Mouse (Mus musculus) thymus, postnatal 10 days (tissue): ENCODE data around the gene Smc6.

ENCODE experiments used
- DNase-seq, 2 experiments: peaks; one replicate each; pipeline ENCODE4 v3.0.0; 2021; ENCODE audit warnings: low spot score in 2 of 2

Smc6 gene

GRCm38 (mm10) chr12:11281584-11281983 lies 15.9 kb downstream of the Smc6 start:
- no peak for DNase-seq

- no peak for DNase-seq
Measured at GRCm38 (mm10) chr12:11286382-11286781, 20.7 kb downstream of the Smc6 start.

GRCm38 (mm10) chr12:11300858-11301257 lies 35.2 kb downstream of the Smc6 start:
- DNase-seq = no peak

GRCm38 (mm10) chr12:11306753-11307645 lies 41.3 kb downstream of the Smc6 start:
- DNase-seq = no peak

- DNase-seq = no peak
Measured at GRCm38 (mm10) chr12:11311106-11311505, 45.4 kb downstream of the Smc6 start.

GRCm38 (mm10) chr12:11313840-11314239 lies 48.2 kb downstream of the Smc6 start:
- DNase-seq = no peak

- no peak for DNase-seq
Measured at GRCm38 (mm10) chr12:11317671-11318070, 52.0 kb downstream of the Smc6 start.

GRCm38 (mm10) chr12:11324480-11324879 lies 58.8 kb downstream of the Smc6 start:
- no peak for DNase-seq

GRCm38 (mm10) chr12:11326483-11326882 lies 60.8 kb downstream of the Smc6 start:
- no peak for DNase-seq

- peak in 1 of 2 experiments; percentile 23 for DNase-seq
Measured at GRCm38 (mm10) chr12:11336845-11337244, 71.2 kb downstream of the Smc6 start.

- DNase-seq = no peak
Measured at GRCm38 (mm10) chr12:11338251-11338650, 72.6 kb downstream of the Smc6 start.

GRCm38 (mm10) chr12:11342020-11342600 lies 76.4 kb downstream of the Smc6 start:
- no peak for DNase-seq

GRCm38 (mm10) chr12:11345963-11346362 lies 80.3 kb downstream of the Smc6 start:
- no peak for DNase-seq

GRCm38 (mm10) chr12:11348423-11348822 lies 82.7 kb downstream of the Smc6 start:
- DNase-seq = no peak

- no peak for DNase-seq
Measured at GRCm38 (mm10) chr12:11349870-11350269, 84.2 kb downstream of the Smc6 start.

- DNase-seq = peak in 1 of 2 experiments; percentile 46
Measured at GRCm38 (mm10) chr12:11350895-11351294, 85.2 kb downstream of the Smc6 start.

- no peak for DNase-seq
Measured at GRCm38 (mm10) chr12:11362435-11362834, 96.7 kb downstream of the Smc6 start.

GRCm38 (mm10) chr12:11364870-11365269 lies 99.2 kb downstream of the Smc6 start:
- DNase-seq = no peak

- DNase-seq = no peak
Measured at GRCm38 (mm10) chr12:11367099-11367765, 101.5 kb downstream of the Smc6 start.
